Mouse (Mus musculus): ENCODE results near the gene Mybpc2.

DNA sequence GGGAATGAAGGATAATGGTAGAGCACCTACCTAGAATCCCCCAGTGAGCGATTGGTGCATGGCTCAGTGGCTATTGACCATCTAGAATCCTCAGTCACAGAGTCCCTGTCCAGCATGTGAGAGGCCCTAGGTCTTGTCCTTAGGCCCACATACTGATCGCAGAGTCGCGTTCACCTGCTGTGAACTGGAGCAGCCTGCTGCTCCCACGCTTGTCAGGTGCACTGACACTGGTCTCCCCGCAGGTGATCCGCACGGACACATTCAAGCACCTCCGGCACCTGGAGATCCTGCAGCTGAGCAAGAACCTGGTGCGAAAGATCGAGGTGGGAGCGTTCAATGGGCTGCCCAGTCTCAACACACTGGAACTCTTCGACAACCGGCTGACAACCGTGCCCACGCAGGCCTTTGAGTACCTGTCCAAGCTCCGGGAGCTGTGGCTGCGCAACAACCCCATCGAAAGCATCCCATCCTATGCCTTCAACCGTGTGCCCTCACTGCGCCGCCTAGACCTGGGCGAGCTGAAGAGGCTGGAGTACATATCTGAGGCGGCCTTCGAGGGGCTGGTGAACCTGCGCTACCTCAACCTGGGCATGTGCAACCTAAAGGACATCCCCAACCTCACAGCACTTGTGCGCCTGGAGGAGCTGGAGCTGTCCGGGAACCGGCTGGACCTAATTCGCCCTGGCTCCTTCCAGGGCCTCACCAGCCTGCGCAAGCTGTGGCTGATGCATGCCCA lies 63.5 kb downstream of the Mybpc2 start:
- TF ChIP-seq POLR2A (IDR thresholded peaks at IDR 0.05; ENCODE audit: borderline replicate concordance, extremely low read depth, insufficient read depth, insufficient read length, poor library complexity, severe bottlenecking): no peak
- TF ChIP-seq CTCF (IDR thresholded peaks at IDR 0.05; ENCODE audit: borderline replicate concordance, extremely low read depth, insufficient read depth, insufficient read length): no peak
